Mouse (Mus musculus): ENCODE data around the gene Nr5a1. TPM values are rescaled to one million over a fixed set of nuclear protein-coding genes. Genes with fewer than 3 reads are reported as not detected.

Gene Nr5a1
- 0.07 and 0.11 TPM in 2 replicates for polyA plus RNA-seq (2015; fragmentation: Nextera tagmentation; extraction: Ambion mirVana)

DNA sequence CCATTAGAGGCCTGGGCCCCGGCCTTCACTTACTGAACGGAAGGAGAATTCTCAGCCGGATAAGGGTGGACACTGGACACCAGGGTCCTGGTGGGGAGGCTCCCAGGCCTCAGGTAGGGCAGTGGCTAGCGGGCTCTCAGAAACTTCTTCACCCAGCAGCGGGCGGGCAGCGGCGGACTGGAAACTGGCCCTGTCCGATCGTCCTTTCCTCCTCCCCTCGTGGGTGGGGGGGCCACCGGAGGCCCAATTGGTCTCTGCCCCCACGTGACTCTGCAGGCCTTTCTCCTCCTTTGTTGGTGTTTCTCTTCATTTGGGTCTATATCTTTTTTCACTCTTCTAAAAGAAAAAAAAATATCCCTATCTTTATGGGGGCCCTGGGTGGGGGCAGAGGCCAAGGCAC, at the start of gene Nr5a1:
Nr5a1 (minus strand) TSS at position 219 of the 400 bp plus-strand sequence.
- H3K27me3 ChIP-seq, result peaks cover 55% of the 10 kb centered on the region
- H3K4me1 ChIP-seq, result peaks cover 27% of the 10 kb centered on the region
- H3K27ac ChIP-seq, result no peak within 1 kb of the TSS
- H3K9ac ChIP-seq, result no peak within 1 kb of the TSS
- 94% methylated on average over 13 of the region's 13 CpGs for WGBS
- H3K4me3 ChIP-seq, result no peak within 1 kb of the TSS
- no peaks in the 10 kb centered on the region for H3K9me3 ChIP-seq
- H3K4me2 ChIP-seq, result no peak within 1 kb of the TSS
- ATAC-seq (ENCODE audit: insufficient number of reproducible peaks, insufficient read depth, low FRiP score, low TSS enrichment, low read depth), result no peak
- H3K36me3 ChIP-seq, result no peaks in the 10 kb centered on the region

DNA sequence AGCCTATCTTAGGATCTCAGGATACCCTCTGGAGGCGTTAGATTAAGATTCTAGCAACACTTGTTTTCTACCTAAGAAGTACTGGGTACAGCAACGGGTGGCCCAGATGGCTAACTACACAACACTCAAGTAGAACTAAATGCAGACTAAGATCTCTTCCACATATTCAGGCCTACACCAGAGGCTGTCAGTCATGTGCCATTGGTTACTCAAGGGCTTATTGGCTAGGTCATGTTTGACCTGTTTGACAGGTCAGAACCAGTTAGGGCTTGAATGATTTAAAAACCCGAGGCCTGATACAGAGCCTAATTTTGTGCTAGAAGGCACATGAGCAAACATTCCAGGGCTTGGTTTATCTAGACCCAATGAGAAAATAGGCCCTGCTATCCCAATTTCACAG, 25.5 kb upstream of the Nr5a1 start:
- Histone ChIP-seq H3K27ac (no peak overlapping the region), H3K4me2 (no peak overlapping the region), H3K27me3 (no peaks in the 10 kb centered on the region), H3K36me3 (no peaks in the 10 kb centered on the region), H3K9ac (no peak overlapping the region), H3K4me3 (no peak overlapping the region), H3K4me1 (peaks cover 8% of the 10 kb centered on the region), H3K9me3 (no peaks in the 10 kb centered on the region)
- no peak for ATAC-seq (ENCODE audit: insufficient number of reproducible peaks, insufficient read depth, low FRiP score, low TSS enrichment, low read depth)
- 66% methylated on average over 3 of the region's 3 CpGs for WGBS

DNA sequence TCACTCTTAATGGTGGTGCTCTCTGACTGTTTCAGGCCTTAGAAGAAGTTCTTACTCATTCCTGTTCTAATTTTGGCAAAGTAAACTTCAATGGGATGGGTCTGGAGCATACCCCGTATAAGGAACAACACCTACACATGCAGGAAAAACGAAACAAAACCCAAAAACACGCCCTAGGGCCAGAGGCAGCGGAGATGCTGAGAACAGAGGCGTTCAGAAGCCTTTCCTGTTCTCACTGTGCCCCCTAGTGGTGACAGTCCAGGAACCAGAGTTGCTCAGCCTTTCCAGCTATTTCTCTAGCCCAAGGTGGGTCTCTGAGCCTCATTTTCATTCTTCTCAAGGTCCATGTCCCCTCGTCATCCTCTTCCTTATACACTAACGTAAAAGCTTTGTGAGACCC, 25.1 kb upstream of the Nr5a1 start:
- no peak for ATAC-seq (ENCODE audit: insufficient number of reproducible peaks, insufficient read depth, low FRiP score, low TSS enrichment, low read depth)
- Histone ChIP-seq H3K4me3 (no peak overlapping the region), H3K4me2 (no peak overlapping the region; the same call in 1 of the 2 replicates), H3K4me1 (peaks cover 5% of the 10 kb centered on the region), H3K27me3 (no peaks in the 10 kb centered on the region), H3K36me3 (no peaks in the 10 kb centered on the region), H3K27ac (no peak overlapping the region), H3K9ac (0 out of 2 replicates have a peak overlapping the region, but pooled peaks have one; percentile 16), H3K9me3 (no peaks in the 10 kb centered on the region)
- WGBS, result 11% methylated on average over 7 of the region's 7 CpGs

DNA sequence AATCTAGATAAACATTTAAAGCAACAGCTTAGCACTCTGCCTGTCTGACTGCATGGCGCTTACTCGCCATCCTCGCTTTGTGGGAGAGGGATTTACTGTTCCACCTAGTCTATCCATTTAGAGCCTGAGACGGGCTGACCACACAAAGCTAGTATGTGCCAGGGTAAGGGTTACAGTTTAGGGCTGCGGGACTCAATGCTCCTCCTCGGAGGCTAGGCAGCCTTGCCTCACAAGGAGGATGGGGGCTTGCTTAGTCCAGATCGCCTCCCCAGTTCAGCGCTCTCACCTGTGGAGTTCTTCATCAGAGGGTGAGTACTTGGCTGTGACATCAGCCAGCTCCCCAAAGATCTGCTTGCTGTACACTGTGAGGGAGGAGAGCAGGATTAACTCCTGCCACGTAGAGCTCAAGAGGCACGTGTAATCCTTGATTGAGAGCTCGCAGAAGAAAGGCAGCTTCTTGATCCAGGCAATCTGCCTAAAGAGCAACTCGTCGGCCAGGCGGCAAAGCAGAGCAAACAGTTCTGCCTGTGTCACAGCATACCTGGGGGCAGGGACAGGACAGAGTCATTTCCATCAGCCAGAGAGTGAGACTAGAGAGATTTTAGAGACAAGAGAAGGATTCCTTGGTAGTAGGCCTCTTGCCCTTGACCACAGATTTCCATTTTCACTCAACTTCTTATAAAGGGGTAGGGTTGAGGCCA, 24.4 kb upstream of the Nr5a1 start:
- no peak for ATAC-seq (ENCODE audit: insufficient number of reproducible peaks, insufficient read depth, low FRiP score, low TSS enrichment, low read depth)
- Histone ChIP-seq H3K9ac (peak overlapping the region; percentile 16; the same call in 1 of the 2 replicates), H3K9me3 (no peaks in the 10 kb centered on the region), H3K27me3 (no peaks in the 10 kb centered on the region), H3K36me3 (no peaks in the 10 kb centered on the region), H3K4me2 (no peak overlapping the region), H3K4me1 (peaks cover under 1% of the 10 kb centered on the region), H3K27ac (no peak overlapping the region), H3K4me3 (no peak overlapping the region)
- WGBS, result 82% methylated on average over 14 of the region's 14 CpGs

DNA sequence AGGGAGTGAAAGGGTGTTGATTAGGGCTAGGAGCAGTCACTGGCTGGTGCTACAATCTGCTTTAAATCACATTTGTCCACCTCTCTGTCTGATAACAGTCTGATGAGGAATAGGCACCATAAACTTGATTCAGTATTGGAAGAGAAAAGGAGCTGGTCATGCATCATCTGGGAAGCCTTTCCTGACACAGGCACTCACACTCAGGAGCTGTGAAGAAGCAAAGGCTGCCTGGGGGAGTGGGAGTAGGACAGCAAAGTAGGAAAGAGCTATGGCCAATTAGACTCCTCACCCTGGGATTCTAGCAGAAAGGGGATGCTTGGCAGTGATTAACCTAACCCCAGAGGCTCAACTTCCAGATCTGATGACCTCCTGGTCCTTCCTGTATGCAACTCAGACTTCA, 21.4 kb upstream of the Nr5a1 start:
- no peaks in the 10 kb centered on the region for H3K9me3 ChIP-seq
- no peak overlapping the region for H3K27ac ChIP-seq
- no peak overlapping the region for H3K4me2 ChIP-seq
- H3K27me3 ChIP-seq, result no peaks in the 10 kb centered on the region
- no peaks in the 10 kb centered on the region for H3K36me3 ChIP-seq
- no peak overlapping the region for H3K4me3 ChIP-seq
- no peak overlapping the region for H3K9ac ChIP-seq
- H3K4me1 ChIP-seq, result no peaks in the 10 kb centered on the region
- ATAC-seq (ENCODE audit: insufficient number of reproducible peaks, insufficient read depth, low FRiP score, low TSS enrichment, low read depth), result no peak

DNA sequence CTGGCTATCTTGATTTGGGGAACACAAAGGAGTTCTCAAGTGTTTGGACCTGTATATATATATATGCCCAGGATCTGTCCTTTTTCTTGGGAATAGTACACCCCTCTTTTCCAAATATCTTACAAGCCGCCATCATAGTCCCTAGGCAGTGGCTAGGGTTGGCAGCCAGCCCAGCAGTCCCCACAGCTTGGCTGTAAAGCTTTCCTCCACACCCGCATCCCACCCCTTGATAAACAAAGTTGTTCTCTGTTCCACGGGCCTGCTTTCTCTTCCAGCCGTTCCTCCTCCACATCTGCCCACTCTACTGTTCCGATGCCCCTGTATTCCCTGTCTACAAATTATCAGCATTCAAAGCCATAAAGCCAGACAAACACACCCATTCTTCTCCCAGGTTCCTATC, 20.4 kb upstream of the Nr5a1 start:
- Histone ChIP-seq H3K9me3 (no peaks in the 10 kb centered on the region), H3K4me3 (no peak overlapping the region), H3K4me2 (no peak overlapping the region), H3K4me1 (no peaks in the 10 kb centered on the region), H3K27me3 (no peaks in the 10 kb centered on the region), H3K27ac (no peak overlapping the region), H3K9ac (no peak overlapping the region), H3K36me3 (no peaks in the 10 kb centered on the region)
- 72% methylated on average over 5 of the region's 5 CpGs for WGBS
- no peak for ATAC-seq (ENCODE audit: insufficient number of reproducible peaks, insufficient read depth, low FRiP score, low TSS enrichment, low read depth)

DNA sequence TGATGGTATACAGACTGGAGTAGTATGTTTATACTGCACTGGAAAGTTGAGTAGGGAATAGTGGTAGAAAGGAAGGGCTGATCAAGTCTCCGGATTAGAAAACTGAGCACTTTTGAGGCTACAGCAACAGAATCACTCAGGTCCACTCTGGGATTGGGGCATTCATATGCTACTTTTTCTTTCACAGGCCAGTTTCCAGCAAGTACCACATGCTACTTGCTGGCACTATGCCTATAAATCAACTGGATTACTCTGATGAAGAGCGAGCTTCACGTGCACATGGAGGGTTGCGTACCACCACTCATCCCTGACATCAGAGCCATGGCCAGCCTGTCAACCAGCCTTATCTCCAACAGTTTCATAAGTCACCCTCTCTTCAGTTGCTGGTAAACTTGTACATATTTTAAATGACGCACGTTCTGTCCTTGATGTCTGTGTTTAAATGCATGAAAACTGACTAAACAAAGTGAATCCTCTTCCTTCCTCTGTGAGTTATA, 16.0 kb upstream of the Nr5a1 start:
- Histone ChIP-seq H3K4me3 (no peak overlapping the region), H3K27ac (no peak overlapping the region), H3K9ac (no peak overlapping the region), H3K9me3 (no peaks in the 10 kb centered on the region), H3K4me2 (no peak overlapping the region), H3K4me1 (no peaks in the 10 kb centered on the region), H3K36me3 (no peaks in the 10 kb centered on the region), H3K27me3 (no peaks in the 10 kb centered on the region)
- ATAC-seq (ENCODE audit: insufficient number of reproducible peaks, insufficient read depth, low FRiP score, low TSS enrichment, low read depth), result no peak
- 92% methylated on average over 6 of the region's 6 CpGs for WGBS

DNA sequence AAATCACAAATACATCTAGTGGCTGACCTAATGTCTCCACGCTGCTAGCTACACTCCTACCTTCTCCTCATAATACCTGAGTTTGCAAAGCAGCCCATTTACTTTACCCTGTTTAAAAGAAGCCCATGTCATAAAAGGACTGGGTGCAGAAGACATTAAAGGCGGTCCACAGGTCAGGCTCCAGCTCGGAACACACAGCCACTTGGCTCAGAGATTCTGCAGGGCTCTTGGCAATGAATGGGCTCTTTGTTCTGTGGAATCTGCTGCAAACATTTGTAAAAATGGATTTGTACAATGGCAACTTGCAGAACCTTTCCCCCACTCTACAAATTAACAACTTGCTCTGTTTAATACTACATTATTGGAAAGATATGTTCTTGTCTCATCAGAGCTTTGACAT, 11.1 kb upstream of the Nr5a1 start:
- no peak for ATAC-seq (ENCODE audit: insufficient number of reproducible peaks, insufficient read depth, low FRiP score, low TSS enrichment, low read depth)
- H3K27ac ChIP-seq, result no peak overlapping the region

DNA sequence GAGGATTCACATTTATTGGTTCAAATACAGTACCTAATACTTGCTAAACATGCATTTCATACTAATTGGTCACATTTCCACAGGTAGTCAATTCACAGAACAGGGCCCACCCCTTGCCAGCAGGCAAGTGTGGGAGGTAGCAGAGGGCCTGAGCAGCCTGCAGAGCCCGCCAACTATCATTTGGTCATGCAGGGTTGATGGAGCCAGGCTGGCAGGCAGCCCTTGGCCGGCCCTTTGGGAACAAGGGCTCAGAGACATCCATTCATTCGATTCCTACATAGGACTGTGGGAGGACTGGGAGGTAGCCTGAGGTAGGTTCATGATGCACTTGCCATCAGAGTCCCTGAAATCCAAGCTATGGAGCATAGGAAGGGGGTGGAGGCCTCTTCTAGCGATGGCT, 9.0 kb upstream of the Nr5a1 start:
- H3K36me3 ChIP-seq, result no peaks in the 10 kb centered on the region
- H3K9me3 ChIP-seq, result no peaks in the 10 kb centered on the region
- H3K4me3 ChIP-seq, result no peak overlapping the region
- no peaks in the 10 kb centered on the region for H3K27me3 ChIP-seq
- 79% methylated on average over 4 of the region's 4 CpGs for WGBS
- no peak overlapping the region for H3K9ac ChIP-seq
- 0 out of 2 replicates have a peak, but pooled peaks cover 3% of the 10 kb centered on the region for H3K4me1 ChIP-seq
- no peak for ATAC-seq (ENCODE audit: insufficient number of reproducible peaks, insufficient read depth, low FRiP score, low TSS enrichment, low read depth)
- no peak overlapping the region for H3K27ac ChIP-seq
- no peak overlapping the region for H3K4me2 ChIP-seq

More for the DNA sequence above, 11.1 kb upstream of the Nr5a1 start:
- Histone ChIP-seq H3K4me1 (no peaks in the 10 kb centered on the region), H3K9me3 (no peaks in the 10 kb centered on the region), H3K27me3 (no peaks in the 10 kb centered on the region), H3K4me3 (no peak overlapping the region), H3K4me2 (no peak overlapping the region), H3K9ac (no peak overlapping the region), H3K36me3 (no peaks in the 10 kb centered on the region)
- WGBS, result 46% methylated on average over 3 of the region's 3 CpGs

DNA sequence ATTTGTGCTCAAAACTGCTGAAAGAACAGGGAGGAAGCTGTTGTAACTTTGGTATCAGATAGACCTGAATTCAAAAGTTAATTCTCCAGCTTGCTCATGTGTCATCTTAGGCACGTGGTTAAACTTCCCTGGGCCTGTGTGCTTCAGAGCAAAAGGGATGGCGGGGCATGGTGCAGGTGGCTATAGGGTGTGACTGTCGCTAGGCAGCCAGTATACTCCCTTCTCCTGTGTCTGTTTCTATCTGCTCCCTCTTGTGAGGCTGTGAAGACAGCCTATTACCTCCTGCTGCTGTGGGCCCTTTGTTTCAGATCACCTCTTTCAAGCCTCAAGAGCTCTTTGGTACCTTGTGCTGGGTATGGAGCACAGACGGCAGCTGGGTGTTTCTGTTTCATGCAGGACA, 7.7 kb upstream of the Nr5a1 start:
- WGBS, result 47% methylated on average over 4 of the region's 4 CpGs
- H3K36me3 ChIP-seq, result no peaks in the 10 kb centered on the region
- H3K9me3 ChIP-seq, result no peaks in the 10 kb centered on the region
- no peaks in the 10 kb centered on the region for H3K27me3 ChIP-seq
- 0 out of 2 replicates have a peak, but pooled peaks cover 4% of the 10 kb centered on the region for H3K4me1 ChIP-seq
- no peak overlapping the region for H3K9ac ChIP-seq
- H3K27ac ChIP-seq, result no peak overlapping the region
- ATAC-seq (ENCODE audit: insufficient number of reproducible peaks, insufficient read depth, low FRiP score, low TSS enrichment, low read depth), result no peak
- H3K4me2 ChIP-seq, result no peak overlapping the region
- H3K4me3 ChIP-seq, result no peak overlapping the region

DNA sequence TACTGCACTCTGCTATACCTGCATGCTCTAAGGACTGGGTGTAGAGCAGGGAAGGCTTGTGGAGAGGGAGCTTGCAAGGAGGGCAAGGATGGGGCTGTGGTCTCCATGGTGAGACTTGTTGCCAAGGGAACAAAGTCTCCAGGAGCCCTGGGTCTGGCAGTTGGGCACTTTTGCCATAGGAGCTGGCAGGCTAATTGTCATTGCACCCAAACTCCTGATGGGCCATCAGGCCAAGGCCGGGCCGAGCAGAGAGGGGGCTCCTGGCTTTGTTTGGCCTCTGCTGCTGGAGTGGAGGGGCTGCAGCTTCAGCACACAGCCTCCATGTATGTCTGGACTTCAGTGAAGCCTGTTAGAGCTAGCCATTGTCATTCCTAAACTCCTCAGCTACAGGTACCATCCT, 6.3 kb upstream of the Nr5a1 start:
- H3K4me1 ChIP-seq, result 0 out of 2 replicates have a peak, but pooled peaks cover 4% of the 10 kb centered on the region
- WGBS, result 97% methylated on average over 2 of the region's 2 CpGs
- no peak overlapping the region for H3K9ac ChIP-seq
- H3K9me3 ChIP-seq, result no peaks in the 10 kb centered on the region
- H3K4me2 ChIP-seq, result no peak overlapping the region
- H3K36me3 ChIP-seq, result no peaks in the 10 kb centered on the region
- ATAC-seq (ENCODE audit: insufficient number of reproducible peaks, insufficient read depth, low FRiP score, low TSS enrichment, low read depth), result no peak
- no peak overlapping the region for H3K4me3 ChIP-seq
- H3K27ac ChIP-seq, result no peak overlapping the region
- no peaks in the 10 kb centered on the region for H3K27me3 ChIP-seq

DNA sequence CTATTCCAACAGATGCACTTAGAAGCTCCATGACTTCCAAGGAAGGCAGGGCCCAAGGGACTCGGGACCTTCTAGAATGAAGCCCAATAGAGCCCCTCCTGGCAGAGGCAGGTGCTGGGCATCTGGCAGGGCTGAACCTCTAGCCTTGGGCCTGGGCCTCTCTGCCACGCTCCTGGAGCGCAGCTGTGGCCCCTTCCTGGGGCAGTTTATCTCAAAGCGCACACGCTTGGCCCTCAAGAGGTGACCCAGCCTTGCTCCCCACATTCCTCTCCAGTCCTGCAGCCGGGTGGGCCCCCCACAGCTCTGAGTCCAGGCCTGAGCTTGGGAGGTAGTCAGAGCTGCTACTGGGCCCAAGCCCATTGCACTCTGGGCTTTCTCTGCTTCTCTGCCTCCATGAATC, 5.0 kb upstream of the Nr5a1 start:
- H3K9me3 ChIP-seq, result no peaks in the 10 kb centered on the region
- ATAC-seq (ENCODE audit: insufficient number of reproducible peaks, insufficient read depth, low FRiP score, low TSS enrichment, low read depth), result no peak
- H3K4me2 ChIP-seq, result no peak overlapping the region
- peaks cover 5% of the 10 kb centered on the region for H3K27me3 ChIP-seq
- H3K9ac ChIP-seq, result no peak overlapping the region
- WGBS, result 70% methylated on average over 6 of the region's 6 CpGs
- H3K4me1 ChIP-seq, result 0 out of 2 replicates have a peak, but pooled peaks cover 4% of the 10 kb centered on the region
- no peak overlapping the region for H3K27ac ChIP-seq
- no peak overlapping the region for H3K4me3 ChIP-seq
- H3K36me3 ChIP-seq, result no peaks in the 10 kb centered on the region

Measured in embryonic facial prominence, embryonic 13.5 days (tissue).